In the genomic region with DNA sequence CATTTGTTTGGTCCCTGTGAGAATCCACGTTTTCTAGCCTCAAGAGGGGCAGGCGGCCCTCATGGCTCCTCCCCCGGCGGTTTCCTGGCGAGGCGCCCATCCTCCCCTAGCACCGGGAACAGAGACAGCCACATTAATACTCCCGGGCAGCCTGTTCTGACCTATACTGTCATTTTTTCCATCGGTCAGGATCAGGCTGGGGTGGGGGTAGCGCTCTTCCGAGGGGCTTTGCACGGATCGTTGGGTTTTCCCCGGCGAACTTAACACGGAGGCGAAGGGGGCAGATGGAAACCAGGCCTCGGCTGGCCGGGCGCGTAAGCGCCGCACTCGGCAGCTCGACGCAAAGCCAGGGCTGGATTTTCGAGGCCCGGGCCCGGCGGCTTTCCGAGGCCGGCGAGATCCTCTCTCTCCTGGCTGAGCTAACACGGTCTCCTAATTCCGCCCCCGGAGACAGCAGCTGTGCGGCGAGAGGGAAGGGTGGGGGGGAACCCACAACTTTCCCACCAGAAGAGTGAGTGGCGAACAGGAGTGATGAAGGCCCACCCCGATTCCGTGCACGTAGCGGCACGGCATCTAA, we compare ENCODE assay signal across 7 mouse cellular contexts. TPM values are rescaled to one million over a fixed set of nuclear protein-coding genes. Genes with fewer than 3 reads are reported as not detected.
A peak's percentile ranks its signal among the peaks of the same experiment; 100 is the strongest.
DNase-seq lines count a peak whose midpoint lies in the region; ATAC-seq and TF ChIP-seq lines count a peak whose summit lies in the region.

No protein-coding gene starts in this region.

- peak overlapping the region; percentile 21; the same call in 1 of the 2 replicates for H3K4me3 ChIP-seq in embryonic facial prominence, embryonic 11.5 days (ENCODE audit: low read depth, low read length)
- H3K4me3 ChIP-seq in heart, embryonic 11.5 days (ENCODE audit: low read depth, low read length): peak overlapping the region; percentile 52
- peak overlapping the region; percentile 53 for H3K4me3 ChIP-seq in kidney, embryonic 16.5 days (ENCODE audit: low read length)
- peak overlapping the region; percentile 51 for H3K4me3 ChIP-seq in lung, embryonic 15.5 days
- H3K4me3 ChIP-seq in olfactory bulb, adult 2 months (ENCODE audit: insufficient read depth, low read depth, low read length): peak overlapping the region; percentile 63

- H3K4me2 ChIP-seq in embryonic facial prominence, embryonic 11.5 days (ENCODE audit: low read depth, low read length): peak overlapping the region; percentile 67
- H3K4me2 ChIP-seq in heart, embryonic 11.5 days: peak overlapping the region; percentile 67
- H3K4me2 ChIP-seq in kidney, embryonic 16.5 days (replicated peaks; ENCODE audit: low read depth, low read length): peak overlapping the region; percentile 68
- peak overlapping the region; percentile 67 for H3K4me2 ChIP-seq in lung, embryonic 15.5 days

- H3K27ac ChIP-seq in embryonic facial prominence, embryonic 11.5 days (replicated peaks; ENCODE audit: low read depth, low read length): peak overlapping the region; percentile 52
- peak overlapping the region; percentile 91 for H3K27ac ChIP-seq in heart, embryonic 11.5 days (ENCODE audit: low read depth, low read length)
- H3K27ac ChIP-seq in kidney, embryonic 16.5 days (ENCODE audit: low read length): peak overlapping the region; percentile 93
- peak overlapping the region; percentile 93 for H3K27ac ChIP-seq in lung, embryonic 15.5 days
- H3K27ac ChIP-seq in olfactory bulb, adult 2 months (ENCODE audit: insufficient read depth, low read depth, low read length): peak overlapping the region; percentile 86

- 2% methylated on average over 41 of the region's 44 CpGs for WGBS in embryonic facial prominence, embryonic 11.5 days
- WGBS in heart, embryonic 11.5 days (ENCODE audit: insufficient replicate concordance): 5% methylated on average over 36 of the region's 44 CpGs
- 5% methylated on average over 44 of the region's 44 CpGs for WGBS in kidney, embryonic 16.5 days
- 12% methylated on average over 43 of the region's 44 CpGs for WGBS in lung, embryonic 15.5 days
- WGBS in olfactory bulb, adult 2 months: 6% methylated on average over 44 of the region's 44 CpGs

- H3K9ac ChIP-seq in embryonic facial prominence, embryonic 11.5 days (replicated peaks; ENCODE audit: low read length): 0 out of 2 replicates have a peak overlapping the region, but pooled peaks have one; percentile 6
- peak overlapping the region; percentile 58 for H3K9ac ChIP-seq in heart, embryonic 11.5 days (ENCODE audit: low read depth, low read length)
- peak overlapping the region; percentile 77 for H3K9ac ChIP-seq in kidney, embryonic 16.5 days (replicated peaks; ENCODE audit: low read length)
- peak overlapping the region; percentile 16; the same call in 1 of the 2 replicates for H3K9ac ChIP-seq in lung, embryonic 15.5 days

- DNase-seq in A20 (ENCODE audit: low read depth, low spot score): peak; percentile 86
- peak; percentile 29 for DNase-seq in ES-CJ7 (ENCODE audit: low read depth, low spot score)
- DNase-seq in embryonic facial prominence, embryonic 11.5 days (ENCODE audit: low spot score): peak; percentile 78

- ATAC-seq in embryonic facial prominence, embryonic 11.5 days (replicated peaks; ENCODE audit: insufficient number of reproducible peaks, low FRiP score, low TSS enrichment, low read depth): peak; percentile 41
- ATAC-seq in heart, embryonic 11.5 days (replicated peaks; ENCODE audit: insufficient number of reproducible peaks, low FRiP score, low TSS enrichment): peak; percentile 66; the same call in 1 of the 2 replicates
- peak; percentile 65 for ATAC-seq in kidney, embryonic 16.5 days (ENCODE audit: low FRiP score, low TSS enrichment)
- peak; percentile 63 for ATAC-seq in lung, embryonic 15.5 days (ENCODE audit: borderline replicate concordance, extremely low read depth, low FRiP score, low TSS enrichment)

- no peak for TF ChIP-seq POLR2A in olfactory bulb, adult 2 months (IDR thresholded peaks at IDR 0.05; ENCODE audit: insufficient read depth, low read depth, low read length)

- H3K4me1 ChIP-seq in embryonic facial prominence, embryonic 11.5 days (ENCODE audit: control insufficient read depth, insufficient read depth, low read length): no peaks in the 10 kb centered on the region; the same call in 1 of the 2 replicates
- peaks cover 5% of the 10 kb centered on the region for H3K4me1 ChIP-seq in heart, embryonic 11.5 days (ENCODE audit: control insufficient read depth, insufficient read depth, low read length)
- peaks cover 43% of the 10 kb centered on the region for H3K4me1 ChIP-seq in kidney, embryonic 16.5 days (ENCODE audit: insufficient read depth, low read length)
- peaks cover 34% of the 10 kb centered on the region for H3K4me1 ChIP-seq in lung, embryonic 15.5 days
- H3K4me1 ChIP-seq in olfactory bulb, adult 2 months (ENCODE audit: control insufficient read depth, insufficient read depth, low read length): peaks cover 33% of the 10 kb centered on the region

- H3K36me3 ChIP-seq in embryonic facial prominence, embryonic 11.5 days (replicated peaks; ENCODE audit: control insufficient read depth, insufficient read depth, low read depth, low read length): no peaks in the 10 kb centered on the region
- no peaks in the 10 kb centered on the region for H3K36me3 ChIP-seq in heart, embryonic 11.5 days (ENCODE audit: control insufficient read depth, insufficient read depth, low read length)
- H3K36me3 ChIP-seq in kidney, embryonic 16.5 days (ENCODE audit: insufficient read depth, low read length): no peaks in the 10 kb centered on the region
- no peaks in the 10 kb centered on the region for H3K36me3 ChIP-seq in lung, embryonic 15.5 days

- TF ChIP-seq CTCF in olfactory bulb, adult 2 months (IDR thresholded peaks at IDR 0.05; ENCODE audit: insufficient read depth, low read depth, low read length): no peak

- no peaks in the 10 kb centered on the region for H3K9me3 ChIP-seq in embryonic facial prominence, embryonic 11.5 days (replicated peaks; ENCODE audit: control insufficient read depth, low read length)
- H3K9me3 ChIP-seq in heart, embryonic 11.5 days (replicated peaks; ENCODE audit: control insufficient read depth, low read length): no peaks in the 10 kb centered on the region
- H3K9me3 ChIP-seq in kidney, embryonic 16.5 days (ENCODE audit: low read length): no peaks in the 10 kb centered on the region
- H3K9me3 ChIP-seq in lung, embryonic 15.5 days: no peaks in the 10 kb centered on the region

- peaks cover 29% of the 10 kb centered on the region for H3K27me3 ChIP-seq in embryonic facial prominence, embryonic 11.5 days (ENCODE audit: control insufficient read depth, insufficient read depth, low read length)
- H3K27me3 ChIP-seq in heart, embryonic 11.5 days (ENCODE audit: control insufficient read depth, insufficient read depth, low read length): peaks cover 51% of the 10 kb centered on the region
- peaks cover 65% of the 10 kb centered on the region for H3K27me3 ChIP-seq in kidney, embryonic 16.5 days (ENCODE audit: insufficient read depth, low read length)
- peaks cover 65% of the 10 kb centered on the region for H3K27me3 ChIP-seq in lung, embryonic 15.5 days

RNA-seq across cellular contexts. Expression of gene Bcor, which starts 1.8 kb away (rescaled TPM):
- polyA plus RNA-seq in embryonic facial prominence, embryonic 11.5 days (2014; fragmentation: Nextera tagmentation; extraction: Ambion mirVana): 26.9 TPM in 2 replicates
- 18.7 and 20.2 TPM in 2 replicates for polyA plus RNA-seq in heart, embryonic 11.5 days (2014; fragmentation: Nextera tagmentation; extraction: Ambion mirVana)
- polyA plus RNA-seq in kidney, embryonic 16.5 days (2015; fragmentation: Nextera tagmentation; extraction: Ambion mirVana): 16.7 and 19.9 TPM in 2 replicates
- polyA plus RNA-seq in lung, embryonic 15.5 days (2015; fragmentation: Nextera tagmentation; extraction: Ambion mirVana): 20.1 and 20.8 TPM in 2 replicates
- polyA plus RNA-seq in olfactory bulb, adult 2 months (2012; ENCODE audit: insufficient read depth, insufficient read length, low replicate concordance, missing spikeins): not detected in 2 replicates

Comparison
In these comparisons a context has a peak if more than half of its experiments do, and no peak if none do; other contexts are left out.
1. Peak in every context shown above with its lines: DNase-seq, ATAC-seq, H3K4me3 ChIP-seq and H3K27ac ChIP-seq.
2. DNase-seq: peak in every context shown above with its lines; median percentile 86 in A20; 78 in embryonic facial prominence, embryonic 11.5 days; 29 in ES-CJ7.
3. H3K9ac ChIP-seq: peak in every context shown above with its lines; median percentile 77 in kidney, embryonic 16.5 days; 58 in heart, embryonic 11.5 days; 16 in lung, embryonic 15.5 days; 6 in embryonic facial prominence, embryonic 11.5 days.